Mouse (Mus musculus) adrenal gland, postnatal 14 days (tissue): ENCODE measurements at regions not wholly inside any gene's neighbourhood (a gene's known extent, or its start where the extent isn't known, plus 50 kb on each side); places are given as distances from the start of the nearest gene placed in this dataset.
A peak's percentile ranks its signal among the peaks of the same experiment; 100 is the strongest.
"Not testable (repeated sequence)": the region's sequence is repeated elsewhere in the genome, so short reads cannot be mapped to it uniquely, and the experiment has no call there.

Experiments used
- DNase-seq: peaks from one replicate; pipeline ENCODE4 v3.0.0; 2021; ENCODE audit warnings: mixed read lengths

GRCm38 (mm10) chr8:20122067-20122925 lies 219.1 kb downstream of the Gm31371 start:
- peak; percentile 100 for DNase-seq

- not testable (repeated sequence) for DNase-seq
Observed at GRCm38 (mm10) chr8:20123545-20123944, 220.4 kb downstream of the Gm31371 start.

DNA sequence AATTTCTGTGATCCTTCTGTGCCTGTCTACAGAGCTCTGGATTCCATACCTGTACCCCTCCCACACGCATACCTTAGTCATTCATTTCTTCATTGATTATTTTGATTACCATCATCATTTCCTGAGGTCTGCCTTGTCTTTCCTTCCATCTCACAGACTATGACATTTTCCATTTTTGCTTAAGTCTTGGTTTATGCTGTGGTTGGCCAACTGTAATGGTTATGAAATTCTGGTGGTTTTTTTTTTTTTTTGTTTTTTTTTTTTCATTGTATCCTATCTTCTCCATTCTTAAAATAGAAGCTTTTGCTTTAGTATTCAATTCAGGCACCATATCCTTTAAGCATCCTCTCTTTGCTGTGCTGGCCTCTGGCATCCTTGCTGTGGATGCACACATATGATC lies 227.4 kb downstream of the Gm15319 start:
- not testable (repeated sequence) for DNase-seq

DNA sequence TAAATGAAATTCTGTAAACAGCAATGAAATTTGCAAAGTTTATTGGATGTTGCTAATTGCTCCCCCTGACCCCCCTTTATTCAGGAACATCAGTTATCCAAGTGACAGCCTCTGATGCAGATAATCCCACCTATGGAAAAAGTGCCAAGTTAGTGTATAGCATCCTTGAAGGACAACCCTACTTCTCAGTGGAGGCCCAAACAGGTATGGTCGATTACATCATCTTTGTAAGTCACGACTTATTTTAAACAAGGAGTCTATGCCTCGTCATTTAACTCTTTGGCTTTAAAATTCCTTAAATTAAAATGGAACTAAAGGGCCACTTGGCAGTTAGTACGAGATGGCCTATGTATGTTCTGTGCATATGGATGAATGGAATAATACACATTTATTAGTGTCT lies 217.6 kb downstream of the Gm15319 start:
- not testable (repeated sequence) for DNase-seq

DNA sequence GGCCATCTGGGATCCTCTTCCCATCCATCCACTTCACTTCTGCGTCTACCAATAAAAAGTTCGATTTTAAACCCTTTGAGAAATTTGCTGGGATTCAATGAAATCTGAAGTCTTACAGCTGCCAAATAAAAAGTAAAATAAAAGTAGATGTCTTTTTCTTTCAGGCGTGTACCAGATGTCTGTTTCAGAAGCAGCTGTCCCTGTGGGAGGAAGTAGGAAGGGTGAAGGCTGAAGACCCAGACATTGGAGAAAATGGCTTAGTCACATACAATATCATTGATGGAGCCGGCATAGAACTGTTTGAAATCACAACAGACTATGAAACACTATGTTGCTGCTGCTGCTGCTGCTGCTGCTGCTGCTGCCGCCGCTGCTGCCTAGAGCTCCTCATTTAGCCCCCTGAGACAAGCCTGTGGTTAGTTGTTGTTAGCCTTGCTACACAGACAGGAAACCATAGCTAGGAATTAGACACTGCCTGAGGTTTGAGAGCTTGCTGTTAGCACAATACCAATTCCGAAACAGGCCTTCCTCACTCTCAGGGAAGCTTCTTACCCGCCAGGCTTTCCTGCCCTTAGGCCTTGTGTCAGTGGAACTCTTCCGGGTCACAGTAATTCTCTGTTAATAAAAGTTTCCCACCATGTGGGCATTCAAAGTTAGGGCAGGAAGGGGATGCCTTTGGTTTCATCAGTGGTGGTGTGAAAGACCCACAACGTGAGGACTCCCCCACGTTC lies 211.5 kb downstream of the Gm15319 start:
- not testable (repeated sequence) for DNase-seq

- not testable (repeated sequence) for DNase-seq
Observed at GRCm38 (mm10) chr8:20154091-20154490, 208.9 kb downstream of the Gm15319 start.
